Mouse (Mus musculus) CD4-positive helper T cell, adult 2 months (primary cell): ENCODE measurements at regions not wholly inside any gene's neighbourhood (a gene's known extent, or its start where the extent isn't known, plus 50 kb on each side); places are given as distances from the start of the nearest gene placed in this dataset.

Experiments
- DNase-seq: peaks from one replicate; pipeline ENCODE4 v3.0.0-alpha.2; 2012; ENCODE audit warnings: low read depth, missing footprints, low spot score

DNA sequence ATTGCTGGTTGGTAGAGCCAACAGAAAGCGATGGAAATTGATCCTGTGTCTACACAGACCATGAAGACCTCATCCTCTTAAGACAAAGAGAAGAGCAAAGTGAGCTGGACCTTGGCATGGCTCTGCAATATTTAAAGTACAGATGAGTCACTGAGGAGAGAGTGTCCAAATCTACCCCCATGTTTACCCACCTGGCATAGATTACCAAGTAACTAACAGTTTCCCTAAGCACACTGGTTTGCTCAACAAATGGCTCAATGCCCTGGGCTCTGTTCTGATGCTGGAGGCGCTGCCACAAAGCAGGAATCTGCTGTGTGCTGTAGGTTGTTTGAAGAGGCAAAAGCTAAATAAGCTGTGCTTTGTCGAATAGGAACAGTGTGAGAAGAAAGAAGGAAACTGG, 345.0 kb upstream of the Gm10131 start:
- no peak for DNase-seq

DNA sequence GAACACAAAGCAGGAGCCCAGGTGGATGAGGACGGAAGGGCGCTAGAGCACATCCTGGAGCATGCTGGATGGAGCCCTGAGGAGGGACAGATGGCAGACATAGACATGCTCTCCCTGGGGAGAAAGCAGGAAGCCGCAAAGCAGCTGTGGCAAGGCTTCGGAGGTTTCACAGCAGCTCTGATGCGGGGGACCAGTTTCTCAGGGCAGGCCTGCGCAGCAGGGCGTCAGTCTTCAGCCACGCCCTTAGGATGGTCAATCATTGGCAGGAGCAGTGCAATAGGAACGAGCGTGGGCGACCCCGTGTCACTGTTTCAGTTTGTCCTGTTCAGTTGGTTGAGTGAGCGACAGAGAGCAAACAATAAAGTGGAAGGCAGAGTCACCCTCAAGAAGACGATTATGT, 343.8 kb upstream of the Gm10131 start:
- no peak for DNase-seq

DNA sequence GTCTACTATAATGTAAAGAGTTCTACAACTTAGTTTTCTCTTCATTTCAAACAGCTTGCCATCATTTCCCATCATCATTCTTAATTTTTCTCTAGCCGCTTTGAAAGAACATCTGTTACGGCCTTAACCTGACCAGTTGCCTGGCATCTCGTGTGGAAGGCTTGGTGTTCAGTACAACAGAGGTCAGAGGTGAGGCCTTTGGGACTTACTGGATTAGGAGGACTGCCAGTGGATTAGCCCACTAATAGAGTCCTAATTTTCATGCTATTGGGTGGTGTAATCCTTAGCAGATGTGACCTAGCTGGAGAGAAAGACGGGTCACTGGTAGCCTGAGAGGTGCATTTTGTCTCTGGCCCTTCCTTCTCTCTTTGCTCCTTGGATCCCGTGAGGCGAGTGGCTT, 341.3 kb upstream of the Gm10131 start:
- no peak for DNase-seq

DNA sequence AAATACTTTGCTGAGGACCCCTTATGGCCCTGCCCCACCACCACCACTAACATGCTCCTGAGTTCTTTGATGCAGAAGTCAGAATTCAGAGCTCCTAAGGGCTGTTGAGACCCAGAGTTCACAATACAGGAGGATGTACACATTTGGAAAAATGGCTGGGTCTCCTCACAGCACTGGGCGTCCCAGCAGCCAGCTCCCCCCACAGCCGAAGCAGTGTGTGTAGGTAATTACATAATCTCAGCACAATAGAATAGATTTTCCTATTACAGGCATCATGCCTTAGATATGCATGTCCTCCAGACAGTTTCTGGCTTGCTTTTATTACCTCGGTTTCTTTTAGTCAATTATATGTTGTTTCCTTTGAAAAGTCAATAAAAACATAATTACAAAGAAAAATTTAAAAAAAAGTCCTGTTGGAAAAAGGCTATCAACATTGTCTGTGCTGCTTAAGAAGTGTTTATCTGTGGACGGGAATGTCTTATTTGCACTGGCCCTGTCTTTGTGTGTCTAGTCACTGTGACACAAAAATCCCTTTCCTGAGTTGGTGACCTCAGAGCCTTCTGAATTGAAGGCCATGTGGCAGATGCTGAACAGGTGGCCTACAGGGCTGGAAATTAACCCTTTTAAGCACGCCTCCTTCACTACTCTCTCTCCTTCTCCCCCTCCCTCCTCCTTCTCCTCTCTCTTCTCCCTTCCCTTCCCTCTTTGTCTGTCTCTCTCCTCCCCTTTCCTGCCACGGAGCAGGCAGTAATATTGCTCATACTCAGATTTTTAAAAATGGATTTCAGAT, 339.9 kb upstream of the Gm10131 start:
- no peak for DNase-seq

- DNase-seq = no peak
Observed at GRCm38 (mm10) chr8:34449391-34450044, 338.0 kb upstream of the Gm10131 start.

GRCm38 (mm10) chr8:34447880-34448830, 336.6 kb upstream of the Gm10131 start:
- no peak for DNase-seq

DNA sequence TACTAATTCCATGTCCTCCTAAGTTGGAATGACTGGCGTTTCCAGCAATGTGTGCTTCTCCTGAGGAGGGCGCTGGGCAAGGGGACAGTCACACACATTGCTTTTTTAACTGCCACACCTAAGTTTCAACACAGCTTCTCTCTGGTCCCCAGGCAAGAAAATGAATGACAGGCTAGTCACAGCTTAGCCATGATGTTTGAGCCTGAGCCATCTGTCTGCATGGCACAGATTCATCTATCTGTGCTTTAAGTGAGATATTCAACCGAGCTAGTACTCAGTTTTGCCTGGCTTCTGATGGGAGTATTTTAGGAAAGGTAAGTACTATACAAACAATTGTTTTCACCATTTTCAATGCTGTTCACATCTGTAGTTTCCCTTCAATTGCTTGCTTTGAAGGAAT, 331.2 kb upstream of the Gm10131 start:
- DNase-seq = no peak

- DNase-seq = no peak
Observed at GRCm38 (mm10) chr8:34441756-34442155, 330.2 kb upstream of the Gm10131 start.

DNA sequence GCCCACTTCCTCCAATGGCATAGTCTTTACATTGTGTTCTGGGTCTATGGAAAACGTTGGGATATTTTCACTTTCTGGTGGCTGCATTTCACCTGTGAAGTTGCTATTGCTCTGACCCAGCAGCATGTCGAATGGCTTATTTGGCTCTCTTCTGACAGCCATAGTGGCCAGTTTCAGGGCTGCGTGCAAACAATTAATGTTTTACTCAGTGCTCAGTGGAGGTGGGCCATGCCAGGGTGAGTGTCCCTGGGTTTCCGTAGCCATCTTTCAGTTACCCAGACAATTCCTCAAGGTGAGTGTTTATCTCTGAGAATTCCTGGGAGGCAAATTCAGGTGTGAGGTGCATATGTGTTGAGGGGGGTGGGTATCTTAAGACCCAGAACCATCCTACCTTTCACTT, 329.2 kb upstream of the Gm10131 start:
- DNase-seq = no peak

- DNase-seq = no peak
Observed at GRCm38 (mm10) chr8:34438771-34439170, 327.2 kb upstream of the Gm10131 start.

DNA sequence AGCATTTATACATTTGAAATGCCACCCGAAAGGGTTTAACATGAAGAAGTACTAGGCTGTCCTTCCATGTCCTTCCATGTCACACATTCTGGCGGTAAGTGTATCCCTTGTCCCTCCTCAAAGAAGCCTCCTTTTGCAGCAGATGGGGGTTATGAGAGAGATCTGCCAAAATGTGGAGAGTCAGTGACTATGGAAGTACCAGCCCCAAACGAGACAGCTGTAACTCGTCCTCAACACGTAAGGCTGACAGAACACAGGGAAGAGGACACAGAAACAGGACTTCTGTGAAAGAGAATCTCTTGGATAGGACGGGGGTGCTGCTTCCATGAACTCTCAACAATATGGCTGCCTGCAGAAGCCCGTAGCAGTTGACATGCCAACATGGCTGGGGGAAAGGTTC, 320.4 kb upstream of the Gm10131 start:
- DNase-seq = no peak

- no peak for DNase-seq
Observed at GRCm38 (mm10) chr8:34429231-34429630, 317.7 kb upstream of the Gm10131 start.

GRCm38 (mm10) chr8:34401571-34401970, 290.0 kb upstream of the Gm10131 start:
- no peak for DNase-seq

DNA sequence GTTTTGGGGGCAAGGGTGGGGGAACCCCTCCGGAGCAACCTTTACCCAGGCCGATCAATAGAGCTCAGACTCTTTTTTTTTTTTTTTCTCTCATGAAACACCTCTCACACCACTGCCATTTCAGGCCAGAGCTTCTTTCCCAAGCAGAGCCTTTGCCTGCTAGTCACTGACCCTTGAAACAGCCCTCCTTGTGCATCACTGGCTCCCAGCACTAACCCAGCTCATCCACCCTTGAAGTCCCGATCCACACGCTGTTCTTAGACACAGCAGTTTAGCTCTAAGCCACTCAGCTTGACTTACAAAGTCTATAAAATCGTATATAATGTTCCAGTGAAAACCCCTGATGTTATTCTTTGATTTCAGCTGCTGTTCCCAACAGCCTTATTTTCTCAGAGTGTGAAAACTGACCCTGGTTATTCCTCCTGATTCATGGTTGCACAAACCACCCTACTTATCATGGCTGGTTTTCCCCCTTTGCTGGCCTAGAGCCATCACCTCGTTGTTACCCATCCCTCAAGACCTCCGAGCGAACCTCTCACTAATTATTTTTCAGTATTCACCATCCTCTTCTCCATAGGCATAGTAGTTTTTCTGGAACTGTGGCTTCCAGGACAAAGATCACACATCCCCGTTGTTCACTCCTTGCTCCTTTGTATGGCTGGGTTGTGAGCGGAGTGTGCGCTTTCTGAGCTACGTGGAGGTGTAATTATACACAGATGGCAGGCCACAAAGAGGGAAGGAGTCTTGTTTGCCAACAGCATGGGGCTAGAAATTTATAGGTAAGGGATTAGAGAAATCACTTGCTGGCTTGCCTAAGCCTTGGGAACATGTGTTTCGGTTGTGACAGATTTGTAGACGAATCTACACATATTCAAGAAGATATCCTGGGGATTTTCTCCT, 287.6 kb upstream of the Gm10131 start:
- DNase-seq = no peak

GRCm38 (mm10) chr8:34397583-34398411, 286.3 kb upstream of the Gm10131 start:
- peak; percentile 87 for DNase-seq

- DNase-seq = no peak
Observed at GRCm38 (mm10) chr8:34397225-34397582, 285.7 kb upstream of the Gm10131 start.

DNA sequence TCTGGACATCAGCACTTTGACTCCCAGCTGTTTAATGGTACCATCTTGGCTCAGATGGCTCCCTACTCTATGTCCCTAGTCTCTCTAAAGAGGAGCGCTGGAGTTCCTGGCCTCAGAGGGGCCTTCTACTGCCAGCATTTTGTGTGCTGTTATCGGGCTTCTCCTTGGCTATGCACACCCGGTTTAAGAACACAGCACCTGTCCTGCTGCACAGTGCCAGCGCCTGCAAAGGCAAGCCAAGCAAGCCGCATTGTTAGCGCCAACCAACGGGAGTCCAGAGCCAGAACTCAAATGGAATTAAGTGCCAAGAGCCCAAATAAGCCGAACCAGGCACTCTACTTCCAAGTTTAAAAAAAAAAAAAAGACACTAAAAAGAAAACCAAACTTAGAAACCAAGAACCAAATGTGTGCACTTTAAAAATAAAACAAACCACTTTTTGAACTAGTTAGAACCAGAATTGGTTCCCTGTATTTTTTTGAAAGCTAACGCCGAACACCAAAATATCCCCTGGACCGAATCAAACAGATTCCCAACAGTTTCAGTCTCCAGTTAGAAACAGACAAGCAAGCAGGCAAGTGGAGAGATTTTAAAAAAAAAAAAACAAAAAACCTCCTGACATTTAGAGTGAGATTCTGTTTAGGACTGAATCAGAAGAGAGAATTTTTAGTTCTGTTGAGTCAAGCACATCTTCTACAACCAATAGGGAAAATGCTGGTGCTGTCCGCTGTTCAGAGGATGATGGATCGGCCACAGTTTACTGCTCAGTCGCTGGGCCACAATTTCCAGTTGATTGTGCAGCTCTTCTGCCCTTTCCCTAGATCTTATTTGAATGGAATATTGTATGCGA, 281.7 kb upstream of the Gm10131 start:
- no peak for DNase-seq

GRCm38 (mm10) chr8:34392208-34392980, 280.9 kb upstream of the Gm10131 start:
- DNase-seq = no peak
